Mouse (Mus musculus) cerebellum, adult 2 months (tissue): Measurements from ENCODE around the gene Ltbp3.

Experiments used
- CTCF ChIP-seq: fragments of 200-500 bp; IDR thresholded peaks from 2 replicates; pipeline ENCODE4 v1.5.1; 2011; ENCODE audit warnings: low read depth, mild to moderate bottlenecking, control low read depth, low read length, moderate library complexity, borderline replicate concordance; ENCODE audit not compliant: insufficient read depth
- POLR2A ChIP-seq: fragments of 200-500 bp; IDR thresholded peaks from 2 replicates; pipeline ENCODE4 v1.6.1; 2011; ENCODE audit warnings: low read length, control low read depth, borderline replicate concordance; ENCODE audit not compliant: insufficient read depth

DNA sequence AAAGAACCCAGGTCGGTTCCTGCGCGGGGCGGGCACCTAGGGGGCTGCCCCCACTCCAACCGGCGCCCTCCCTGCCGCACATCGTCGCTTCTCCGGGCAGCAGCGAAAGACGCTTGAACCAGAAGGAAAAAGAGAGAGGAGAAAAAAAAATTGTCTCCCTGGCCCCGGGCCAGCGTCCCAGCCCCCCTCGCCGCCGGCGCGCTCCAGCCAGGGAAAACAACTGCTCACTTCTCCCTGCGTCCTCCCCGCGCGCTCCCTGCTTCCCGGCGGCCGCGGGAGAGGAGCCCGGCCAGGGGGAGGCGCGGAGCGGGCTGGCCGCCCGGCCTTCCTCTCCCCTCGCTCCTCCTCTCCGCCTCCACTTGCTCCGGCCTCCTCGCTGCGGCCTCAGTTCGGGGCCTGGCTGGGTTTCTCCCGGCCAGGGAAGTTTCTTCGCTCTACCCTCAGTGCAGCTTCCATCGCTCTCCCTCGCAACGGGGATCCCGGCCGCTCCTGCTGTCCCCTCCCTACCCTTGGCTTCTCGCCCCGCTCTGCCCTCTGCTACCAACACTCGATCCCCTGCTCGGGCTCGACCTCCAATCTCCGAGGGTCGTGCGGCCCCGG lies 1.0 kb downstream of the Ltbp3 start:
- TF ChIP-seq POLR2A (no peak), CTCF (no peak)
